Mouse (Mus musculus): ENCODE data around the gene Ccdc97. TPM values are rescaled to one million over a fixed set of nuclear protein-coding genes. Genes with fewer than 3 reads are reported as not detected.

Gene Ccdc97
- polyA plus RNA-seq (2014; fragmentation: Illumina TruSeq; extraction: RNeasy Lipid Tissue Mini Kit (QIAGEN cat#74804); ENCODE audit: low read depth, low replicate concordance) = 36.5 TPM

GRCm38 (mm10) chr7:25718788-25719417 is at the start of gene Ccdc97:
TSS of gene Ccdc97 (minus strand) at chr7:25719088.

DNA sequence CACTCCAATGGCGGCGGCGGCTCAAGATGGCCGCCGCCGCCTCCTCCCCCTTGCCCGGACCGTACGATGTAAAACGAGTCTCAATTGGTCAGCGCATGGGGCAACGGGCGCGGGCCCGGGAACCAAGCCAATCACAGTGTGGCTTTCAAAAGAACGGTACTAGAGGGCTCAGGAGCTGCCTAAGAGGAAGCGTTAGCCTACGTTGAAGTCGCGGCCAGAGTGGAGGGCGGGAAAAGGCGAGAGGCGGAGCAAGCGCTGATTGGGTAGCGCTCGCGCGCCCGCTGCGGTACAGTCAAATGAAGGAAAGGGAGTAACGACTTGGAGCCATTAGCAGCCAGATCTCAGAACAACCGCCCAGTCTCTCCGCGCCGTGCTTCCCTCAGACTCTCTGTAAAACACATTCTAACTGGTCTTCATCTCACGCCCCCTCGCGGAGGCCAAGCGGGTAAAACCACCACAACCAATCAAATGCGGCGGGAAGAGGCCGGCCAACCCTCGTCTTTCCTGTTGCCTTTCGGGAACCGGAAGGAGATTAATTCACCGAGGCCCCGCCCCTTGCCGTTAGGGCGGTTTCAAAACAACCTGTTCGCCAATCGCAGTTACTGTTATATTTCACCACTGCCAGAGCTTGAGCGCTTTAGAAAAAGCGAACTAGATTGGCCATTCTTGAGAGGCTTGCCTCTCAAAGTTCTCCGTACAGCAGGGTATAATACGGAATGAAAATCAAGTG is 36.0 kb upstream of the Ccdc97 start, which contains the start of gene Hnrnpul1:
TSS of gene Hnrnpul1 (minus strand) at position 20 of the 730 bp plus-strand sequence.

DNA sequence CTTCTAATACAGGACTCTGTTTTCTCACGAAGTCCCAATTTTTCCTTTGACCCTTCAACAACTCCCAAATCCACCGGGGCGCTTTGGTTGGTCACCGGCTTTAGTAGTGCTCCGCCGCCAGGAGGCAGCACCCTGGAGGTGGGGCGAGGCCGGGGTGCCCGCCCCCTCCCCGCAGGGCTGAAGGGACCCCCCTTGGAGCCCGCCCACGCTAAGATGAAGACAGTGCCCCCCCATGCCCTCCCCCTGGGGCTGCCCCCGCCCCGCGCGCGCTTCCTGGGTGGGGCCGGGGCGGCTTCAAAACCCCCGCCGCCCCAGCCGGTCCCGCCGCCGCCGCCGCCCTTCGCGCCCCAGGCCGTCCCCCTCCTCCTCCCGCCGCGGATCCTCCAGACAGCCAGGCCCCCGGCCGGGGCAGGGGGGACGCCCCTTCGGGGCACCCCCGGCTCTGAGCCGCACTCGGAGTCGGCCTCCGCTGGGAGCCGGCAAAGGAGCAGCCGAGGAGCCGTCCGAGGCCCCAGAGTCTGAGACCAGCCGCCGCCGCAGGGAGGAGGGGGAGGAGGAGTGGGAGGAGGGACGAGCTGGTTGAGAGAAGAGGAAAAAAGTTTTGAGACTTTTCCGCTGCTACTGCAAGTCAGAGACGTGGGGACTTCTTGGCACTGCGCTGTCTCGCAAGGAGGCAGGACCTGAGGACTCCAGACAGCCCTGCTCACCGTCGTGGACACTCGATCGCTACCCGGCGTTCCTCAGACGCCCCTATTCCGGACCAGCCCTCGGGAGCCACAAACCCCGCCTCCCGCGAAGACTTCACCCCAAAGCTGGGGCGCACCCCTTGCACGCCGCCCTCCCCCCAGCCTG is 32.0 kb downstream of the Ccdc97 start, which contains the start of gene Tgfb1:
TSS of gene Tgfb1 (plus strand) at position 323 of the 852 bp plus-strand sequence.

DNA sequence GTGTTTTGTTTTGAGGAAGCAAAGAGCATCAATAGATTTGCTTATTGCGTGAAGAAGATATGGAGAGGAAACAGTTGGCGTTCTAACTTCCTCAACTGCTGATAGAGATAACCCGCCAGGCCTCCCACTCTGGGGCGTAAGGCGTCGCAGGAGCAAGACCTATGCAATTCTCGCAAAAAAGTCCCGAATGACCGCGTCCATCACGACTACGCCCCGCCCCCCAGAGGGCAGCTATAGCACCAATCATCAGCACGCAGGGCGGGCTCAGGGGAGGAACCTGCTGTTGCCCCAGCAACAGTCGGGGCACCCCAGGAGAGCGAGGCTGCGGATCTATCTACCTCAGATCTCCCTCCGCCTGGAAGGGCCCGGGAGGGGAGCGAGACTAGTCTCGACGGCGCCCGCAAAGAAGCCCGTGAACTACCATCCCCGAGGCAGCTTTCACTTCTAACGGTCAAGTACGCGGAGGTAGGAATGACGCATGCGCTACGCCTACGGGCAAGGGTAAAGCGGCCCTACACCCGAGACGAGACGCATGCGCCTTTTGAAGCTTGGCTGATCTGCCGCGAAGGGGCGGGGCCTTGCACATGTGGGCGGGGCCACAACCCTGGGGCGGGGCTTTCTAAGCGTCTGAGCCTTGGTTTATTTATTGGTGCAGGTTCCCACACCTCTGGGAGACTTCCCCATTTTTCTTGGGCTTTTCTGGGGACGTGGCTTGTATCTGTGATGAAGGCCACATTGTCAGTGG is 38.2 kb downstream of the Ccdc97 start, which contains the start of gene B9d2:
TSS of gene B9d2 (plus strand) at position 267 of the 745 bp plus-strand sequence.

GRCm38 (mm10) chr7:25674719-25675300 is 44.1 kb downstream of the Ccdc97 start, which contains the start of gene Tmem91:
TSS of gene Tmem91 (minus strand) at chr7:25675166.

Other genes starting within 250 kb of the Ccdc97 start
- 10.2 TPM for gene Ceacam1, start 241.5 kb downstream of the Ccdc97 start, polyA plus RNA-seq (2014; fragmentation: Illumina TruSeq; extraction: RNeasy Lipid Tissue Mini Kit (QIAGEN cat#74804); ENCODE audit: low read depth, low replicate concordance)
- gene Ceacam2, start 179.2 kb downstream of the Ccdc97 start, polyA plus RNA-seq (2014; fragmentation: Illumina TruSeq; extraction: RNeasy Lipid Tissue Mini Kit (QIAGEN cat#74804); ENCODE audit: low read depth, low replicate concordance) = 1.3 TPM
- 2.2 TPM for gene Erich4, start 103.2 kb downstream of the Ccdc97 start, polyA plus RNA-seq (2014; fragmentation: Illumina TruSeq; extraction: RNeasy Lipid Tissue Mini Kit (QIAGEN cat#74804); ENCODE audit: low read depth, low replicate concordance)
- 31.3 TPM for gene Dmac2, start 99.7 kb downstream of the Ccdc97 start, polyA plus RNA-seq (2014; fragmentation: Illumina TruSeq; extraction: RNeasy Lipid Tissue Mini Kit (QIAGEN cat#74804); ENCODE audit: low read depth, low replicate concordance)
- 6.2 TPM for gene B3gnt8, start 92.4 kb downstream of the Ccdc97 start, polyA plus RNA-seq (2014; fragmentation: Illumina TruSeq; extraction: RNeasy Lipid Tissue Mini Kit (QIAGEN cat#74804); ENCODE audit: low read depth, low replicate concordance)
- gene Bckdha, start 60.1 kb downstream of the Ccdc97 start, polyA plus RNA-seq (2014; fragmentation: Illumina TruSeq; extraction: RNeasy Lipid Tissue Mini Kit (QIAGEN cat#74804); ENCODE audit: low read depth, low replicate concordance) = 101 TPM
- gene Exosc5, start 59.9 kb downstream of the Ccdc97 start, polyA plus RNA-seq (2014; fragmentation: Illumina TruSeq; extraction: RNeasy Lipid Tissue Mini Kit (QIAGEN cat#74804); ENCODE audit: low read depth, low replicate concordance) = 43.5 TPM
- gene Tmem91, start 43.9 kb downstream of the Ccdc97 start, polyA plus RNA-seq (2014; fragmentation: Illumina TruSeq; extraction: RNeasy Lipid Tissue Mini Kit (QIAGEN cat#74804); ENCODE audit: low read depth, low replicate concordance) = 3.0 TPM
- gene B9d2, start 38.3 kb downstream of the Ccdc97 start, polyA plus RNA-seq (2014; fragmentation: Illumina TruSeq; extraction: RNeasy Lipid Tissue Mini Kit (QIAGEN cat#74804); ENCODE audit: low read depth, low replicate concordance) = 18.2 TPM
- gene Tgfb1, start 32.1 kb downstream of the Ccdc97 start, polyA plus RNA-seq (2014; fragmentation: Illumina TruSeq; extraction: RNeasy Lipid Tissue Mini Kit (QIAGEN cat#74804); ENCODE audit: low read depth, low replicate concordance) = 42.2 TPM
- gene Hnrnpul1, start 35.7 kb upstream of the Ccdc97 start, polyA plus RNA-seq (2014; fragmentation: Illumina TruSeq; extraction: RNeasy Lipid Tissue Mini Kit (QIAGEN cat#74804); ENCODE audit: low read depth, low replicate concordance) = 94.4 TPM
- gene Axl, start 69.6 kb upstream of the Ccdc97 start, polyA plus RNA-seq (2014; fragmentation: Illumina TruSeq; extraction: RNeasy Lipid Tissue Mini Kit (QIAGEN cat#74804); ENCODE audit: low read depth, low replicate concordance) = 59.2 TPM
- gene Cyp2s1, start 97.8 kb upstream of the Ccdc97 start, polyA plus RNA-seq (2014; fragmentation: Illumina TruSeq; extraction: RNeasy Lipid Tissue Mini Kit (QIAGEN cat#74804); ENCODE audit: low read depth, low replicate concordance) = 4.4 TPM
- gene Cyp2b10, start 178.5 kb upstream of the Ccdc97 start, polyA plus RNA-seq (2014; fragmentation: Illumina TruSeq; extraction: RNeasy Lipid Tissue Mini Kit (QIAGEN cat#74804); ENCODE audit: low read depth, low replicate concordance) = 0.62 TPM

All from adipose tissue, adult 10 weeks (tissue).